Mouse (Mus musculus) thymus, adult 2 months (tissue): ENCODE data around the gene Trmu.

Source experiments
- CTCF ChIP-seq: fragments of 200-500 bp; IDR thresholded peaks from 2 replicates; pipeline ENCODE4 v1.5.1; 2012; ENCODE audit warnings: mild to moderate bottlenecking, control low read depth, low read length, moderate library complexity, borderline replicate concordance; ENCODE audit not compliant: control insufficient read depth, poor library complexity, insufficient read depth; ENCODE audit errors: extremely low read depth
- POLR2A ChIP-seq: fragments of 200-500 bp; IDR thresholded peaks from 2 replicates; pipeline ENCODE4 v1.6.1; 2012; ENCODE audit warnings: mild to moderate bottlenecking, low read length, control low read depth, moderate library complexity; ENCODE audit not compliant: control insufficient read depth, poor library complexity, insufficient read depth; ENCODE audit errors: extremely low read depth

DNA sequence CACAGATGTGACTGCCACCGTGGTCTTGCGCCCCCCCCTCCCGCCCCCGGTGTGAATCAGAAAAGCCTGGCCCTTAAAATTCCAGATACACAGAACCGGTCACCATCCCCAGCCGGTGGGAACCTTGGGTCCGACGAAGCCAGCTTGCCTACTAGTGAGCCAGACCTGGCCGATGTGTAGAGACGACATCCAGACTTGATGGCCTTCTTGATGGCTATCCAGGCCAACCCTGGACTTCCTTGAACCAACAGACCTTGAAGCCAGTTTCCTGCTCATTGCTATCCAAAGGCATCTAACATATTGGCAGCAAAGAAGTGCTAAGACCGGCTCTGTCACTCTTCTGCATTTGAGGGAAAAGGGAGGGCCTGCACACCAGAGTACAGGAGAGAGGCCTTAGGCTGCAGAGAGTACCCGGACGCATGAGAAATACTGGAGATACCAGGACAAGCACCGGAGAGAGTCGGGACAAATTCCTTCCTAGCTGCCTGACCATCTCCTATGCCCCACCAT, 20.1 kb upstream of the Trmu start:
- TF ChIP-seq CTCF (no peak), POLR2A (no peak)
